Mouse (Mus musculus) erythroblast, adult 5-6 weeks (primary cell): Measurements from ENCODE around the gene Cuedc1. TPM values are rescaled to one million over a fixed set of nuclear protein-coding genes. Genes with fewer than 3 reads are reported as not detected.

Experiments
- ATAC-seq: replicated peaks from 2 replicates; pipeline ENCODE4 v1.8.0; 2016; ENCODE audit warnings: moderate number of reproducible peaks, mild to moderate bottlenecking, moderate TSS enrichment, inconsistent platforms; ENCODE audit not compliant: poor library complexity, low FRiP score, severe bottlenecking
- total RNA-seq, 2 experiments: library from RNA; stranded (forward) in 1 of 2; stranded (reverse) in 1 of 2; fragments of 150-400 nt in 1 of 2; fragments of 200-764, 138-1000 nt in 1 of 2; gene quantifications; 2 replicates each; pipeline versions ENCODE4 v1.2.3 to v1.2.4; 2015 to 2017; ENCODE audit warnings: low replicate concordance in 2 of 2

Gene Cuedc1
- total RNA-seq, 2 experiments from 2014 or later: not detected

- ATAC-seq: no peak
These were observed 46.2 kb downstream of the Cuedc1 start for GRCm38 (mm10) chr11:88144100-88144499.

GRCm38 (mm10) chr11:88145214-88146006 lies 47.6 kb downstream of the Cuedc1 start:
- ATAC-seq: no peak

GRCm38 (mm10) chr11:88146264-88147060 lies 48.6 kb downstream of the Cuedc1 start:
- no peak for ATAC-seq

- ATAC-seq: no peak
These were observed 49.5 kb downstream of the Cuedc1 start for GRCm38 (mm10) chr11:88147388-88147787.

- no peak for ATAC-seq
These were observed 50.3 kb downstream of the Cuedc1 start for GRCm38 (mm10) chr11:88148015-88148637.

- ATAC-seq: no peak
These were observed 50.9 kb downstream of the Cuedc1 start for GRCm38 (mm10) chr11:88148638-88149279.

- ATAC-seq: no peak
These were observed 53.7 kb downstream of the Cuedc1 start for GRCm38 (mm10) chr11:88151379-88152155.

- no peak for ATAC-seq
These were observed 56.0 kb downstream of the Cuedc1 start for GRCm38 (mm10) chr11:88153880-88154279.

GRCm38 (mm10) chr11:88154500-88154899 lies 56.6 kb downstream of the Cuedc1 start:
- ATAC-seq: no peak

GRCm38 (mm10) chr11:88155451-88155850 lies 57.6 kb downstream of the Cuedc1 start:
- ATAC-seq: no peak

- ATAC-seq: no peak
These were observed 58.1 kb downstream of the Cuedc1 start for GRCm38 (mm10) chr11:88155998-88156397.

- no peak for ATAC-seq
These were observed 58.5 kb downstream of the Cuedc1 start for GRCm38 (mm10) chr11:88156403-88156802.

GRCm38 (mm10) chr11:88158842-88159246 lies 61.0 kb downstream of the Cuedc1 start:
- no peak for ATAC-seq

- ATAC-seq: no peak
These were observed 61.5 kb downstream of the Cuedc1 start for GRCm38 (mm10) chr11:88159389-88159788.

- ATAC-seq: no peak
These were observed 62.5 kb downstream of the Cuedc1 start for GRCm38 (mm10) chr11:88160316-88160715.

GRCm38 (mm10) chr11:88161051-88161581 lies 63.3 kb downstream of the Cuedc1 start:
- ATAC-seq: no peak

- ATAC-seq: no peak
These were observed 63.9 kb downstream of the Cuedc1 start for GRCm38 (mm10) chr11:88161651-88162362.

- no peak for ATAC-seq
These were observed 64.9 kb downstream of the Cuedc1 start for GRCm38 (mm10) chr11:88162740-88163139.
